Mouse (Mus musculus): ENCODE measurements around the gene Epsti1.

GRCm38 (mm10) chr14:77941105-77941504 lies 37.1 kb downstream of the Epsti1 start:
- TF ChIP-seq CTCF (IDR thresholded peaks at IDR 0.05; ENCODE audit: extremely low read depth, insufficient read length, insufficient replicate concordance, low read depth, low read length) (no peak), POLR2A (IDR thresholded peaks at IDR 0.05; ENCODE audit: low read depth, low read length) (no peak)

All from small intestine, adult 2 months (tissue).